Mouse (Mus musculus) spleen, postnatal 36 days (tissue): Measurements from ENCODE around the gene Cryab.
A peak's percentile ranks its signal among the peaks of the same experiment; 100 is the strongest.

ENCODE experiments used
- DNase-seq, 2 experiments: peaks; one replicate each; pipeline ENCODE4 v3.0.0; 2022; ENCODE audit warnings: low spot score in 2 of 2, mixed read lengths in 1 of 2

Cryab gene

DNA sequence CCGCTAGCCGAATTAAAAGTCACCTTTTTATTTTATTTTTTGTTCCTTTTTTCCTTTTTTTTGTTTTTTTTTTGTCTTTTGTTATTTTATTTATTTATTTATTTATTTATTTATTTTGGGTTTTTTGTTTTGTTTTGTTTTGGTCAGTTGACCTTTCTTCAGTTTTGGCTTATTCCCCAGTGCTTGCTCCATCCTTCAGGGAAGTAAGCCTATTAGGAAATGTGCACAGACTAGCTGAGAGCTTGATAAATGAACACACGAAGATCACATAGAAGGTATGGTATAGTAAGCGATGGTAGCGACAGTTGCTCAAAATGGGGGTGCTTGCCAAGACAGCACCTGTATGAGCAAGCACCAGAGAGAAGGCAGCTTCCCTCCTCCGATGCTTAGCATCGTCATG, 46.5 kb downstream of the Cryab start:
- no peak for DNase-seq

DNA sequence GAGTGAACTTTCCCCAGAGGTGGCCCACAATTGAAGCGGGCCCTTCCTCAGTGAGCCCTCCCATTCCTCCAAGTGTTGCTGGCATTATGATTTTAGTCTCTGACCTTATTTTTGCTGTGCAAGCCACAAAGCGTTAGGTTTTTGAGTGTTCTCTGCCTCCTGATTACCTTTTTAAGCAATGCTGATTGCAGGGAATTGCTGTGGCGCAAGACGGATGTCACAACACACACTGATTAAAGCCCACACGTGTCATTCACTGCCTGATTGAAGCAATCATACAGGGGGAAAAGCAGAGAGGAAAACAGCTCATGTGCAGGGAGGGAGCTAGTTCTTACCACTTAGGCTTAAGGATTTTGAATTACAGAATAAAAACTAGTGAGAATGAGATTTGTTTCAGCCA, 47.2 kb downstream of the Cryab start:
- no peak for DNase-seq

DNA sequence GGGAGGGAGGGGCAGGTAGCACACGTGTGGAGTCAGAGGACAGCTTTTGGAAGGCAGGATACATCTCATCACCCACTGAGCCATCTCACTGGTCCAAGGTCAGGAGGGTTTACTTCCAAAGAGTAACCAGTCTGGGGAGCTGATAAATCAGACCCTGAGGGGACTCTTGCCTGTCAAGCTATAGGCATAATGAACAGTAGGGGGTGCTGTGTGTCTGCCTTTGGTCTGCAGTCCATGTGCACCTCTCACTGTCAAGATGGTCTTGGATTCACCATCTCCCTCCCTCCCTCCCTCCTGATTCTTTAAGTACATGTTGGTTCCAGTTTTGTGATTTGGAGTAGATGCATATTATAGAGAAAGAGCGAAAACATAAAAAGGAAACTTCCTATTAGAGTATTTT, 49.9 kb downstream of the Cryab start:
- DNase-seq: peak; percentile 54 to 63

DNA sequence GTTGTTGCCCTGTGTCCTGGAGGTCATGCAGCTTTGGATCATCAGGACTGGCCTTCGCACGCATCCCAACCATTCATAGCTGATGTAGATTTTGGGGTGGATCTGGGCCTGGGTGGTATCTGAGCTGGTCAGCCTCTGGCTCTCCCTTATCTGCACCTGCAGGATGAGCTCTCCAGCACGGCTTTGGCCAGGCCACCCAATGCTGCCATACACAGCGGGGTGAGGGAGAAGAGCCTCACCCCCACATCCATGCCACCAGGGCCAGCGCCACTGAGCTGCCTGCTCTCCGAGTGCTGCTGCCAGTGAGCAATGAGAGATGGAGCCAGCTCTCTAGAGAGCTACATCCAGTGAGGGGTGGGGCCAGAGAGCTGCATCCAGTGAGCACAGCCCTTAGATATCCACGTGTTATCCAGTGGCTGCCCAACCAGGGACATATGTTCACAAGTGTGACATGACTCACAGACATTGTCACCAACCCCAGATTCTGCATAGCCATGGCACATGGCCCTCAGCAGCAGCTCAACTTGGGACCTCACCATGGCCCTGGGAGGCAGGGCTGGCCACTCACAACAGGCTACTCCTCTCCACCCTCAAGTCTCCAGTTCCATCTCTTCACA, 52.0 kb downstream of the Cryab start:
- peak; percentile 60 to 72 for DNase-seq
